Mouse (Mus musculus) liver, embryonic 15.5 days (tissue): ENCODE data around the gene Traf2. TPM values are rescaled to one million over a fixed set of nuclear protein-coding genes. Genes with fewer than 3 reads are reported as not detected.

Source experiments
- ATAC-seq: fragments of 200-750 bp; cut with Nextera tagmentation; 2 replicates; pipeline ENCODE4 v1.8.0; 2017; ENCODE audit warnings: moderate number of reproducible peaks, mild to moderate bottlenecking, moderate library complexity; ENCODE audit not compliant: insufficient read depth
- H3K27ac ChIP-seq: fragments of 300-500 bp; sonication (generic); replicated peaks from 2 replicates; pipeline ENCODE4 v1.5.1; 2015; ENCODE audit warnings: mild to moderate bottlenecking, inconsistent platforms
- H3K27me3 ChIP-seq: fragments of 300-500 bp; sonication (generic); 2 replicates; pipeline ENCODE4 v1.6.1; 2015; ENCODE audit warnings: mild to moderate bottlenecking, inconsistent platforms
- H3K36me3 ChIP-seq: fragments of 300-500 bp; sonication (generic); replicated peaks from 2 replicates; pipeline ENCODE4 v1.6.1; 2015; ENCODE audit warnings: moderate library complexity, mild to moderate bottlenecking, inconsistent platforms
- H3K4me1 ChIP-seq: fragments of 300-500 bp; sonication (generic); replicated peaks from 2 replicates; pipeline ENCODE4 v1.6.1; 2015; ENCODE audit warnings: inconsistent platforms
- H3K4me2 ChIP-seq: fragments of 300-500 bp; sonication (generic); 2 replicates; pipeline ENCODE4 v1.6.1; 2015; ENCODE audit warnings: moderate library complexity, mild to moderate bottlenecking, inconsistent platforms
- H3K4me3 ChIP-seq: fragments of 300-500 bp; sonication (generic); replicated peaks from 2 replicates; pipeline ENCODE4 v1.5.1; 2015; ENCODE audit warnings: mild to moderate bottlenecking, inconsistent platforms
- H3K9ac ChIP-seq: fragments of 300-500 bp; sonication (generic); 2 replicates; pipeline ENCODE4 v1.6.1; 2015; ENCODE audit warnings: moderate library complexity, mild to moderate bottlenecking, inconsistent platforms
- H3K9me3 ChIP-seq: fragments of 300-500 bp; sonication (generic); replicated peaks from 2 replicates; pipeline ENCODE4 v1.6.1; 2016; ENCODE audit warnings: inconsistent platforms
- WGBS: fragments of 180-500 bp; shearing (Covaris S2); methylation state at CpG from one replicate; pipeline ENCODE4 v1.1.7; 2015; ENCODE audit warnings: mixed read lengths; ENCODE audit not compliant: insufficient replicate concordance; 5-methylcytosine and 5-hydroxymethylcytosine counted together
- polyA plus RNA-seq: library from polyadenylated mRNA; unstranded; fragments of >200 nt; fragmentation: Nextera tagmentation; extraction: Ambion mirVana; gene quantifications from 2 replicates; pipeline ENCODE4 v1.2.1, GENCODE M21; 2015

Traf2 gene
- 14.1 and 15.1 TPM in 2 replicates for polyA plus RNA-seq

DNA sequence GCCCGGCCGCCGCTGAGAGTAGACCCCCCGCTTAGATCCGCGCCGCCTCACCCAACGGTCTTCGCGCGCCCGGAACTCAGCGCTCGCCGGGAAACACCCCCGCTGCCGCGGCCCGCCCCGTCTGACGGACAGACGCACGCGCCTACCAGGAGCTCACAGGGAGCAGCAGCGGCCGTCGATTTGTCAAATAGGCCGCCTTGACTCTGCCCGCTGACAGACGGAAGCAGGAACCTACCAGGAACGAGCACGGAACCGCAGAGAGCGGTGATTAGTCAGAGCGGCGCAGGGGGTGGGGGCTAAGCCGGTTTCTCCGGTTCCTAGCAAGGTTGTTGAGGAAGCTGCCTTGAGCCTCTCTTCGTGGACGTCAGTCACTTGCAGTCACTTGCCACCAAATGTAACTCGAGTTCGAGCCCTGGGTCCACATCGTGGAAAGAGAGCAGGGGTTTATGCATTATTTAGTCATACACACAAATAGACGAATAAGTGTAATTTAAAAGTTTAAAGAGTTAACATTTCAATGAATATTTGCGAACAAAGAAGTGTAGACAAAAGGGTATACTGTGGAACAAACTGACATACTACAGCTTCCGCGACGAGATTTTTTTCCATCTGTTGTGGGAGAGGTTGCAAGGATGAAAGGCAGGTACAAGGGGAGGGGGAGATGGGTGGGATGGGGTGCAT, at the start of gene Traf2:
Gene Traf2, minus strand, starts transcription at position 130 of the 681 bp plus-strand sequence.
- peak within 1 kb of the TSS; percentile 81 for H3K27ac ChIP-seq
- H3K9ac ChIP-seq = peak within 1 kb of the TSS; percentile 84
- peak within 1 kb of the TSS; percentile 90 for H3K4me2 ChIP-seq
- no peaks in the 10 kb centered on the region for H3K36me3 ChIP-seq
- H3K4me1 ChIP-seq = peaks cover 24% of the 10 kb centered on the region
- peak; percentile 100 for ATAC-seq
- peak within 1 kb of the TSS; percentile 88 for H3K4me3 ChIP-seq
- H3K9me3 ChIP-seq = no peaks in the 10 kb centered on the region
- no peaks in the 10 kb centered on the region for H3K27me3 ChIP-seq
- 4% methylated on average over 48 of the region's 48 CpGs for WGBS

DNA sequence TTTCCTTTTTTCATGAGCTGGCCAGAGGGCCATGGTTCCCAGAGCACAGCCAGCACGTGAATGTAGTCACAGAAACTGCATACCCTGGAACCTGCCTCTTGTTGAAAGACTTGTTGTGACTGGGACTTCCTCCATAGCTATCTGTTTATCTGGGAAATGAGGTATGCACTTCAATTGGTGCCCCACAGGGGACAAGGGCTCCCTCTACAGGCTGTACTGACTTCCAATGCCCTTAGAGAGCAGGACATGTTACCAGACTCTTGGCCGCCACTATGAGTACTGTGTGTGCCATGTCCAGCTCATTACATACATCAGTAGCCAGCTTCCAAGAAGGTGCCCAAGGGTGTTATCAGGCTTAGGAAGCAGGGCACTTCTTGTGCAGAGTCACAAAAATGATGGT, 45.1 kb upstream of the Traf2 start:
- Histone ChIP-seq H3K4me3 (no peak overlapping the region), H3K27ac (no peak overlapping the region), H3K36me3 (peaks cover 80% of the 10 kb centered on the region), H3K4me2 (no peak overlapping the region), H3K4me1 (no peaks in the 10 kb centered on the region), H3K9ac (no peak overlapping the region), H3K9me3 (no peaks in the 10 kb centered on the region), H3K27me3 (no peaks in the 10 kb centered on the region)
- ATAC-seq = no peak
- 53% methylated on average over 2 of the region's 2 CpGs for WGBS

DNA sequence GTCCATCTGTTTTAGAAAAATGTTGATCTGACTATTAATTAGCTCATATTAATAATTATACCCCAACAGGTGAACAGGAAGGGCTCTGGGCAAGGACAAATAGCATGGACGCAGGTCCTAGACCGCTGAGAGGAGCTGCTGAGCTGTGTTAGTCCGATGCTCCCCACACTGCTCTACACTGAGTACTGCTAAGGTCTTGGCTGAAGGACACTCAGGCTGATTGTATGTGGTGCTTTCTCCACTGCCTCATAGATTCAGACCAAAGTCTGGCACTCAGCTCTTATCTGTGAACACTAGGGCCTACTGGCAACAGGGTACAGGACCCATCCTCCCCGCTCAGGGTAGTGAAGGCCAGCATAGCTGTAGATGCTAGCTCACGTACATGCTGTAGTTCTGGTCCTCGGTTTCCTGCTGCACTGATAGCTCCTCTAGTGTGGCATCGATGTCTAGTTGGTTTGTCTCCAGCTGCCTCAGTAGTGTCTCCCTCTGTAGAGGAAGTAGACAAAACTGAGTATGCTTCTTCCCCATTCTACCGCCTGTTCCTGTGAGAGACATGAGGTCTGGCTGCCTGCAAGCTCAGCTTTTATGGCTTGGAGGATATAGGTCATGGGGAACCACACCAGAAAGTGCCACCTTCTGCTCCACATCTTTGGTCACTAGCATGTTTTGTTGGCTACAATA, 41.6 kb upstream of the Traf2 start:
- no peaks in the 10 kb centered on the region for H3K9me3 ChIP-seq
- H3K4me2 ChIP-seq = no peak overlapping the region
- 0 out of 2 replicates have a peak overlapping the region, but pooled peaks have one; percentile 9 for H3K27ac ChIP-seq
- H3K9ac ChIP-seq = no peak overlapping the region
- ATAC-seq = no peak
- H3K4me3 ChIP-seq = no peak overlapping the region
- no peaks in the 10 kb centered on the region for H3K4me1 ChIP-seq
- peaks cover 83% of the 10 kb centered on the region for H3K36me3 ChIP-seq
- WGBS = 69% methylated on average over 8 of the region's 8 CpGs
- H3K27me3 ChIP-seq = no peaks in the 10 kb centered on the region

- ATAC-seq = no peak
- H3K4me1 ChIP-seq = peaks cover 9% of the 10 kb centered on the region
- H3K36me3 ChIP-seq = peaks cover 75% of the 10 kb centered on the region
- H3K27ac ChIP-seq = no peak overlapping the region
- no peaks in the 10 kb centered on the region for H3K27me3 ChIP-seq
- no peaks in the 10 kb centered on the region for H3K9me3 ChIP-seq
- H3K4me3 ChIP-seq = no peak overlapping the region
- no peak overlapping the region for H3K4me2 ChIP-seq
- no peak overlapping the region for H3K9ac ChIP-seq
- 75% methylated on average over 8 of the region's 8 CpGs for WGBS
Measured at GRCm38 (mm10) chr2:25587290-25587689, 40.5 kb upstream of the Traf2 start.

DNA sequence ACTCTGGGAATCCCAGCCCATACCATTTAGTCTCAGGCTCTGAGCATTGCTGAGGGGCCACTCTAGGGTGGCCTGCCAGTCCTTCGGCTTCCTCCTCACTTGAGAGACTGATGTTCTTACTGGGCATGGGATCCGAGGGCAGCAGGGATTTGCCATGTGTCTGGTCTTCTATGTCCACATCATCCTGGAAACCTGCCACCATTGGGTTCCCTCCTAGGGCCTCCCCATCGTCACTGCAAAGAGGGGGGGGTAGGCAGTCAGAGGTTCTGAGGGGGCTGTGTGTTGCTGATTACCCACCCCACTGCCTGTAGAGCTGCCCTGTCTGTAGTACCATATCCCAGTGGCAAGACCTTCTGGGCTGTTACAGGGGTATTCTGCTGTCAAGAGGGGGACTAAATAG, 38.9 kb upstream of the Traf2 start:
- Histone ChIP-seq H3K4me2 (no peak overlapping the region), H3K36me3 (peaks cover 58% of the 10 kb centered on the region), H3K4me1 (peaks cover 25% of the 10 kb centered on the region), H3K4me3 (no peak overlapping the region), H3K9ac (no peak overlapping the region), H3K9me3 (no peaks in the 10 kb centered on the region), H3K27me3 (peaks cover 13% of the 10 kb centered on the region), H3K27ac (no peak overlapping the region)
- 79% methylated on average over 3 of the region's 3 CpGs for WGBS
- no peak for ATAC-seq

- Histone ChIP-seq H3K27me3 (peaks cover 21% of the 10 kb centered on the region), H3K9me3 (no peaks in the 10 kb centered on the region), H3K4me1 (peaks cover 32% of the 10 kb centered on the region), H3K4me2 (no peak overlapping the region), H3K27ac (no peak overlapping the region), H3K36me3 (peaks cover 51% of the 10 kb centered on the region), H3K9ac (no peak overlapping the region), H3K4me3 (no peak overlapping the region)
- 72% methylated on average over 4 of the region's 4 CpGs for WGBS
- no peak for ATAC-seq
Measured at GRCm38 (mm10) chr2:25584856-25585255, 38.1 kb upstream of the Traf2 start.

DNA sequence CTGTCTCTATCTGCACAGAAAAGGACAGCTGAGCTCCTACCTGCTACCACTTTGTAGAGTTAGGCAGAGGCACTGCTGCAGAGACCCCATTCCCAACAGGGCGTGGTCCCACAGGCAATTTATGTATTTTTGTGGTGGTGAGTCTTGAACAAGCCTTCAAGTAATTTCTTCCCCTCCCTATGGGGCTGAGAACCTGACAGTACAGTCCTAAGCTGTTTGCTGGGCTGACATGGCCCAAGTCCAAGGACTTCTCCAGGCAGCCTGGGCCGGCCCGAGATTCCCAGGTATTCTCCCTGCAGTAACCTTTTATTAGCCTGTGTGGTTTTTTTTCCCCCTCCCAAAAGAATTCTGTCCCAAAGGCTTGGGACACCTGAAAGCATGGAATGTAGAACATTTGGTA, 37.4 kb upstream of the Traf2 start:
- no peak for ATAC-seq
- H3K4me3 ChIP-seq = no peak overlapping the region

DNA sequence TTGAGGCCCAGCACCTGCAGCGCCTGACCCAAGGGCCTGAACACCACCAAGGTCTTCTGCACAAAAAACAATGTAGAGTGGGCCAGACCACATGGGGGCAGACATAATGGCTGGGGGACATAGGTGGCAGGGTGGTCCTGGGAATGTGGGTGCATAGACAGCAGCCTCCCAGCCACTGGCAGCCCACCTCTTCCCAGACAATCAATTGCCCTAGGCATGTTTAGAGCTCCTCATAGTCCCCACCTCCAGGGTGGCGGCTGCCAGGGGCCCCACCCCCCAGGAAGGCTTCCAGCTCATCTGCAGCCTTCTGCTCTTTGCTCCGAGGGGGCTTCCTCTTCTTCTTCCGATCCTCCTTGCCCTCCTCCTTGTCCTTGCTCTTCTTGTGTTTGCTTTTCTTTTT, 36.8 kb upstream of the Traf2 start:
- H3K36me3 ChIP-seq = peaks cover 48% of the 10 kb centered on the region
- WGBS = 54% methylated on average over 4 of the region's 4 CpGs
- H3K9ac ChIP-seq = no peak overlapping the region
- H3K27me3 ChIP-seq = peaks cover 33% of the 10 kb centered on the region
- H3K4me2 ChIP-seq = no peak overlapping the region
- H3K27ac ChIP-seq = no peak overlapping the region
- ATAC-seq = no peak
- peaks cover 45% of the 10 kb centered on the region for H3K4me1 ChIP-seq
- no peak overlapping the region for H3K4me3 ChIP-seq
- no peaks in the 10 kb centered on the region for H3K9me3 ChIP-seq

More for the DNA sequence above, 37.4 kb upstream of the Traf2 start:
- peaks cover 28% of the 10 kb centered on the region for H3K27me3 ChIP-seq
- H3K9ac ChIP-seq = no peak overlapping the region
- WGBS = 80% methylated on average over 3 of the region's 3 CpGs
- no peak overlapping the region for H3K27ac ChIP-seq
- no peaks in the 10 kb centered on the region for H3K9me3 ChIP-seq
- peaks cover 48% of the 10 kb centered on the region for H3K36me3 ChIP-seq
- H3K4me1 ChIP-seq = peaks cover 39% of the 10 kb centered on the region
- H3K4me2 ChIP-seq = no peak overlapping the region

DNA sequence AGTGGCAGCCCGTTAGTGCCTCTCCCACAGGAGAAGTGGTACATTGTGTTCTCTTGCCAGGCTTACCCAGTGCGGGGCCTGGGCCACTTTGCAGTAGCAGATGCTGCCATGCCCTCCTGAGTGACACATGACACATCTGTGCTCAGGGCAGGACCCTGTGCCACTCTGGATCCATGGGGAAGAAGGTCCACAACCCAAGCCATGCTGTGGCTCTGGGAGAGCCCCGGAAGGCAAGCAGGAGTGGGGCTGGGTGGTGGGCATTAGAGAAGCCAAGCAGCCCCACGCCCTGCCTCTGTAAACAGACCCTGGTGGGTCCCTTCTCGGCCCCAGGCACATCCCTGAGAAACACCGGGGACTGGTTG, 36.4 kb upstream of the Traf2 start:
- H3K4me2 ChIP-seq = no peak overlapping the region
- no peak overlapping the region for H3K9ac ChIP-seq
- H3K27me3 ChIP-seq = peaks cover 38% of the 10 kb centered on the region
- no peak for ATAC-seq
- no peaks in the 10 kb centered on the region for H3K9me3 ChIP-seq
- H3K4me3 ChIP-seq = no peak overlapping the region
- peaks cover 50% of the 10 kb centered on the region for H3K4me1 ChIP-seq
- H3K27ac ChIP-seq = no peak overlapping the region
- WGBS = 73% methylated on average over 6 of the region's 6 CpGs
- H3K36me3 ChIP-seq = peaks cover 45% of the 10 kb centered on the region

GRCm38 (mm10) chr2:25582466-25583119, 35.9 kb upstream of the Traf2 start:
- H3K4me3 ChIP-seq = no peak overlapping the region
- no peak overlapping the region for H3K27ac ChIP-seq
- H3K4me1 ChIP-seq = peaks cover 55% of the 10 kb centered on the region
- H3K27me3 ChIP-seq = peaks cover 43% of the 10 kb centered on the region
- peak overlapping the region; percentile 2; the same call in 1 of the 2 replicates for H3K9ac ChIP-seq
- H3K9me3 ChIP-seq = no peaks in the 10 kb centered on the region
- no peak overlapping the region for H3K4me2 ChIP-seq
- H3K36me3 ChIP-seq = peaks cover 39% of the 10 kb centered on the region
- ATAC-seq = no peak
- 39% methylated on average over 12 of the region's 12 CpGs for WGBS

DNA sequence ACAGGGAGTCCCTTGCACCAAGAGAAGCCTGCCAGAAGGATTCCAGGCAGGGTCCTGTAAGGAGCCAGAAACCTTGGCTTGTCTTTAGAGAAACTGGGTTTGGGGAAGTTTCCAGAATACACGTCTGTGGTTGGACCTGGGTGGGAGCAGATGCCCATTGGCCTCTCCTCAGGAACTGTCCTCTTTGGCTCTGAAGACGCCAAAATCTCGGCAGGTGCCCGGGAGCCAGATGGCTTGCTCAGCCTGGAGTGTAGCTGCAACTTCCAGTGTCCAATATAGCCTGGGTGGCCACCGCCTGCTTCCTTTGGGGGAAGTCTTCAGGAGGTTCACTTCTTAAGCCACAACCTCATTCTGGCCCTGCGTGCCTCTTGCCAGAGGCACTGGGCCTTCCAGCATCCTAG, 35.2 kb upstream of the Traf2 start:
- Histone ChIP-seq H3K27me3 (peaks cover 50% of the 10 kb centered on the region), H3K4me2 (peak overlapping the region; percentile 60), H3K9ac (no peak overlapping the region), H3K27ac (0 out of 2 replicates have a peak overlapping the region, but pooled peaks have one; percentile 29), H3K36me3 (peaks cover 35% of the 10 kb centered on the region), H3K9me3 (no peaks in the 10 kb centered on the region), H3K4me3 (no peak overlapping the region), H3K4me1 (peaks cover 62% of the 10 kb centered on the region)
- WGBS = 6% methylated on average over 6 of the region's 6 CpGs
- no peak for ATAC-seq
